Mouse (Mus musculus): ENCODE results near the gene Grpel1. TPM values are rescaled to one million over a fixed set of nuclear protein-coding genes. Genes with fewer than 3 reads are reported as not detected.

The Grpel1 gene
- polyA plus RNA-seq, 1 experiment from 2014 or later = 35.1 TPM

DNA sequence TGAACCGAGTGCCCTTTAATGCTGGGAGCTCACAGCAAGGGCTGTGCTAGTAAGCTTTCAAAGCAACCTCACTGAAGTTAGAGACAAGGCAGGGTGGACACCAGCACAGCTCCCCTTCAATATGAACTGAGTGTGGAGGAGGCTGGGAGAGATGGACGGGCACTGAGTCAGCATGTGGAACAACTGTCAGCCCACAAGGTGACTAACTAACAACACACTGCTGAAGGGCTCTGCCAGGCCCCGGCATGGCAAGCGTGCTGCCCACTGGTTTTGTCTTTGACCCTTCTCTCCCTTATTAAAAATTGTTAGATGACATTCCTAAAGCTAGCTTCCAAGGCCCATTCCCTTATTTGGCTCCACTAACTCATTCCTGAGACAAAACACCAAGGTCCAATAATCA, 7.1 kb upstream of the Grpel1 start:
- TF ChIP-seq CTCF (IDR thresholded peaks at IDR 0.05) (no peak), EP300 (IDR thresholded peaks at IDR 0.05) (no peak)
- Histone ChIP-seq H3K9me3 (ENCODE audit: low read length) (no peaks in the 10 kb centered on the region), H3K27me3 (replicated peaks; ENCODE audit: insufficient read depth, low read length) (no peaks in the 10 kb centered on the region), H3K4me1 (ENCODE audit: insufficient read depth, low read depth, low read length) (no peaks in the 10 kb centered on the region), H3K9ac (replicated peaks; ENCODE audit: low read depth) (no peak overlapping the region), H3K27ac (ENCODE audit: low read length) (no peak overlapping the region), H3K4me2 (replicated peaks; ENCODE audit: low read depth, low read length) (no peak overlapping the region), H3K4me3 (ENCODE audit: low read depth, low read length) (no peak overlapping the region), H3K36me3 (ENCODE audit: insufficient read depth, low read length) (no peaks in the 10 kb centered on the region)
- ATAC-seq (no peak), DNase-seq (ENCODE audit: low spot score) (no peak)
- 79% methylated on average over 4 of the region's 4 CpGs for WGBS

DNA sequence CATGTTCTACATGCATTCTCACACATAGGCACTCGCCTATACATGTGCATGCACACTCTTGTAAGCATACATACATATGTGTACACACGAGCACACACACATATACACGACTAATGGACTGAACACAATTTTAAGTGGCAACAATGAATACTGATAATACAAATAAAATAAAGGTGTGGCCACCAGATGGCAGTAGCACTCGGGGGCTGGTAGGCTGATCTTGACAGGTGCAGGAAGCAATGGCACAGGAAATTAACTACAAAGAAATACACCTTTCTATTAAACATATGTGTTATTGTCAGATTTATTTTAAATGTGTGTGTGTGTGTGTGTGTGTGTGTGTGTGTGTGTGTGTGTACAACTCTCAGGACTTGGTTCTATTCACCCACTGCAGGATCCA, 5.9 kb upstream of the Grpel1 start:
- peak; percentile 71 for TF ChIP-seq CTCF (IDR thresholded peaks at IDR 0.05)
- no peak for TF ChIP-seq EP300 (IDR thresholded peaks at IDR 0.05)
- Histone ChIP-seq H3K9me3 (ENCODE audit: low read length) (no peaks in the 10 kb centered on the region), H3K27ac (ENCODE audit: low read length) (no peak overlapping the region), H3K4me1 (ENCODE audit: insufficient read depth, low read depth, low read length) (no peaks in the 10 kb centered on the region; the same call in 1 of the 2 replicates), H3K27me3 (replicated peaks; ENCODE audit: insufficient read depth, low read length) (no peaks in the 10 kb centered on the region), H3K4me3 (ENCODE audit: low read depth, low read length) (no peak overlapping the region), H3K4me2 (replicated peaks; ENCODE audit: low read depth, low read length) (no peak overlapping the region), H3K9ac (replicated peaks; ENCODE audit: low read depth) (no peak overlapping the region), H3K36me3 (ENCODE audit: insufficient read depth, low read length) (no peaks in the 10 kb centered on the region)
- DNase-seq (ENCODE audit: low spot score) = peak; percentile 53
- WGBS = 3% methylated on average over 4 of the region's 4 CpGs
- ATAC-seq = no peak

DNA sequence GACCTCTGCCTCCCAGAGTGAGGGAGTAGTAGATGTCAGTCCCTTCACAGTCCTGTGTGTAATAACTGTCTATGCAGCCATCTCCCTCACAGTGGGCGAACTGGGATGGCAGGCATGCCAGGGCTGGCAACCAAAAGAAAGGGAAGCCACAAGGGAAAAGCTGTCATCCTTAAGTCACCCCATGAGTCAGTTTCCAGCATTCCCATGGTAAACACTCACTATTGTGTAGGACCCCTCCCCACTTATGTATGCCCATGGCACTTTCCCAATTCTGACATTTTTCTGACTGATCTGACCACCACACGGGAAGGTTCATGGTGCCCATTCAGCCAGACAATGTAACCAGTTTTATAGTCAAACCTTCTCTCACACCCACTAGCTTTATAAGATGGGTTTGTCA, 4.1 kb upstream of the Grpel1 start:
- peaks cover 6% of the 10 kb centered on the region for H3K4me1 ChIP-seq (ENCODE audit: insufficient read depth, low read depth, low read length)
- H3K27me3 ChIP-seq (replicated peaks; ENCODE audit: insufficient read depth, low read length) = no peaks in the 10 kb centered on the region
- no peak overlapping the region for H3K9ac ChIP-seq (replicated peaks; ENCODE audit: low read depth)
- TF ChIP-seq EP300 (IDR thresholded peaks at IDR 0.05) = no peak
- no peak for TF ChIP-seq CTCF (IDR thresholded peaks at IDR 0.05)
- no peaks in the 10 kb centered on the region for H3K9me3 ChIP-seq (ENCODE audit: low read length)
- H3K27ac ChIP-seq (ENCODE audit: low read length) = no peak overlapping the region
- WGBS = 79% methylated on average over 2 of the region's 2 CpGs
- H3K4me3 ChIP-seq (ENCODE audit: low read depth, low read length) = no peak overlapping the region
- DNase-seq (ENCODE audit: low spot score) = no peak
- ATAC-seq = no peak
- no peak overlapping the region for H3K4me2 ChIP-seq (replicated peaks; ENCODE audit: low read depth, low read length)
- no peaks in the 10 kb centered on the region for H3K36me3 ChIP-seq (ENCODE audit: insufficient read depth, low read length)

DNA sequence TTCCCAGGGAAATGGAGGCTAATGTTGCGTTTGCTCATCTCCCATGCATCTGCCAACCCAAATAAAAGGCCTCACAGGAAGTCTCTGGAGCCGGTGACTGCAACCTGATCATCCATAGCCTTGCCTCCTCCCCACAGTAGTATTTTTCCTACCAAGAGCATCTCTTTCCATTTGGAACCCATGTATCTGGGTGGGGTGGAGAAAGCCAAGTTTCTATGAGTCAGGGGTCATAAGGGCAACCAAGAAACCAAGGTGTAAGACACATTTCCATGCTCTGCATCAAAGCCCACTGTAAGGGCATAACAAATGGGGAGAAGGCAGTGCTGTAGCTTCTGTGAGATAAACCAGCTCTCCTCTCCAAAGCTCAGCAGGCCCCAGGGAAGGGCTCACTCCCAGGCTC, 3.6 kb upstream of the Grpel1 start:
- WGBS = 52% methylated on average over 2 of the region's 2 CpGs
- DNase-seq (ENCODE audit: low spot score) (no peak), ATAC-seq (no peak)
- Histone ChIP-seq H3K36me3 (ENCODE audit: insufficient read depth, low read length) (no peaks in the 10 kb centered on the region), H3K4me1 (ENCODE audit: insufficient read depth, low read depth, low read length) (peaks cover 11% of the 10 kb centered on the region), H3K9me3 (ENCODE audit: low read length) (no peaks in the 10 kb centered on the region), H3K27me3 (replicated peaks; ENCODE audit: insufficient read depth, low read length) (no peaks in the 10 kb centered on the region), H3K9ac (replicated peaks; ENCODE audit: low read depth) (no peak overlapping the region), H3K27ac (ENCODE audit: low read length) (no peak overlapping the region), H3K4me2 (replicated peaks; ENCODE audit: low read depth, low read length) (no peak overlapping the region), H3K4me3 (ENCODE audit: low read depth, low read length) (no peak overlapping the region)
- no peak for TF ChIP-seq EP300 (IDR thresholded peaks at IDR 0.05)
- TF ChIP-seq CTCF (IDR thresholded peaks at IDR 0.05) = no peak

DNA sequence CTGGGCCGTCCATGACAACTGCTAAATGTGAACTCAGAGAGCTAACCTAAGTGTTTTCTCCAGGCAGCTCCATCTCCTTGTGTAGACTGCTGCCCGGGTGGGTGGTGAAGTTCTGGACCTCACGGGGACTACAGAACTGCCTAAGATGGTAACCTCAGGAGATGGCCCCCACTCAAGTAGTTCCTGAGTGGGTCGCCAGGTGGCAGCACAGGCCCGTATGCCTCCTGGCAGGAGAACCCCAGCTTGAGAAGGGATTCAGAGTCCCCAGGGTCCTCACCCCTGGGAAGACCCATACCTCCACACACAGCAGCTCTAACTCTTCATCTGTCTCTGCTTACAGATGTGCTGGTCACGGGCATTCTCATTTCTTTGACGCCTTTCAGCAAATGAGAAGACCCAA, 2.0 kb upstream of the Grpel1 start:
- Histone ChIP-seq H3K4me1 (ENCODE audit: insufficient read depth, low read depth, low read length) (peaks cover 11% of the 10 kb centered on the region), H3K27me3 (replicated peaks; ENCODE audit: insufficient read depth, low read length) (no peaks in the 10 kb centered on the region), H3K27ac (ENCODE audit: low read length) (no peak overlapping the region), H3K4me2 (replicated peaks; ENCODE audit: low read depth, low read length) (no peak overlapping the region), H3K9me3 (ENCODE audit: low read length) (no peaks in the 10 kb centered on the region), H3K4me3 (ENCODE audit: low read depth, low read length) (no peak overlapping the region), H3K9ac (replicated peaks; ENCODE audit: low read depth) (no peak overlapping the region), H3K36me3 (ENCODE audit: insufficient read depth, low read length) (no peaks in the 10 kb centered on the region)
- TF ChIP-seq EP300 (IDR thresholded peaks at IDR 0.05) (no peak), CTCF (IDR thresholded peaks at IDR 0.05) (peak; percentile 94)
- 12% methylated on average over 7 of the region's 7 CpGs for WGBS
- DNase-seq (ENCODE audit: low spot score) = peak; percentile 62
- ATAC-seq = no peak

DNA sequence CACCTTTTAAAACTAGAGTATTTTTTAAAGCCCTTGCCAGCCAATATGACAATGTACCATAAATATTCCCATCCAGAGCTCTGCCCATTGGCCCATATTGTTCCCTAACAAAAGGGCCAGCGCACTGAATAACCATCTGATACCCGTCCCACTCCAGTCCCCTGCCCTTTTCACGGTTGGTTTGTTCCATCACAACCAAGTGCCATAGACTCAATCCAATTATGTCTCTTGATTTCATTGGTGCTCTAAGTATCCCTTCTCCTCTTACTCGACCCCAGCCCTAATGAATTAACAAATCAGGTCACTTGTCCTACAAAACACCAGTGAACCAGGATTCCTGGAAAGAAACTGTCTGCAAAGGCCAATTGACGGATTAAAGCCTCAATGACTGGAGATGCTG, 1.4 kb upstream of the Grpel1 start:
- no peak for DNase-seq (ENCODE audit: low spot score)
- no peaks in the 10 kb centered on the region for H3K9me3 ChIP-seq (ENCODE audit: low read length)
- TF ChIP-seq EP300 (IDR thresholded peaks at IDR 0.05) (no peak), CTCF (IDR thresholded peaks at IDR 0.05) (no peak)
- WGBS = 55% methylated on average over 5 of the region's 5 CpGs
- H3K27ac ChIP-seq (ENCODE audit: low read length) = no peak overlapping the region
- H3K27me3 ChIP-seq (replicated peaks; ENCODE audit: insufficient read depth, low read length) = no peaks in the 10 kb centered on the region
- peaks cover 11% of the 10 kb centered on the region for H3K4me1 ChIP-seq (ENCODE audit: insufficient read depth, low read depth, low read length)
- H3K4me3 ChIP-seq (ENCODE audit: low read depth, low read length) = no peak overlapping the region
- no peak overlapping the region for H3K4me2 ChIP-seq (replicated peaks; ENCODE audit: low read depth, low read length)
- H3K36me3 ChIP-seq (ENCODE audit: insufficient read depth, low read length) = no peaks in the 10 kb centered on the region
- H3K9ac ChIP-seq (replicated peaks; ENCODE audit: low read depth) = no peak overlapping the region
- ATAC-seq = no peak

DNA sequence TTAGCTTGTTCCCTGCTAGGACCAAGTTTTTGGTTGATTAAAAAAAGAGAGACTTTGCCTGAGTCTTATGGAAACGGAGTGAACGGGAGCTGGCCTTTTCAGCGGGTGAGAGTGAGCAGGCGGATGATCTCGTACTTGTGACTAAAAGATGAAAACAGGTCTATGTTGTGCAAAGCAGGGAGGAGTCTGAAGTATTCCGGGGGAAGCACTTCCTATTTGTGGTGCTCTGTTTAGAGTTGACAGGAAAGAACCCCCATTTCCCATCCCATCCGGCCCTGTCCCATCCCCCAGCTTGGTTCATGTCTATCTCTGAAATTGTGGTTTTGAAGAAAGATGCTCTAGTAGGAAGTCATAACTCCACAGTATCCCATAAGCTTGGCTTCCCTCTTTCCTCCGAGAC, 1.1 kb downstream of the Grpel1 start:
- Histone ChIP-seq H3K4me2 (replicated peaks; ENCODE audit: low read depth, low read length) (peak overlapping the region; percentile 86), H3K27ac (ENCODE audit: low read length) (peak overlapping the region; percentile 84), H3K27me3 (replicated peaks; ENCODE audit: insufficient read depth, low read length) (no peaks in the 10 kb centered on the region), H3K36me3 (ENCODE audit: insufficient read depth, low read length) (peaks cover 15% of the 10 kb centered on the region; the same call in 1 of the 2 replicates), H3K9ac (replicated peaks; ENCODE audit: low read depth) (peak overlapping the region; percentile 79), H3K4me1 (ENCODE audit: insufficient read depth, low read depth, low read length) (peaks cover 11% of the 10 kb centered on the region), H3K9me3 (ENCODE audit: low read length) (no peaks in the 10 kb centered on the region), H3K4me3 (ENCODE audit: low read depth, low read length) (peak overlapping the region; percentile 89)
- peak; percentile 14 for DNase-seq (ENCODE audit: low spot score)
- WGBS = 14% methylated on average over 8 of the region's 8 CpGs
- TF ChIP-seq EP300 (IDR thresholded peaks at IDR 0.05) (no peak; the same call in 1 of the 2 replicates), CTCF (IDR thresholded peaks at IDR 0.05) (no peak)
- ATAC-seq = no peak

Measured in lung, postnatal 0 days (tissue).